Mouse (Mus musculus) forelimb bud, embryonic 11.5 days (tissue): ENCODE data around the gene Hhat.

ENCODE experiments used
- DNase-seq: peaks from one replicate; pipeline ENCODE4 v3.0.0-alpha.2; 2012; ENCODE audit warnings: low read depth, low spot score

The Hhat gene

DNA sequence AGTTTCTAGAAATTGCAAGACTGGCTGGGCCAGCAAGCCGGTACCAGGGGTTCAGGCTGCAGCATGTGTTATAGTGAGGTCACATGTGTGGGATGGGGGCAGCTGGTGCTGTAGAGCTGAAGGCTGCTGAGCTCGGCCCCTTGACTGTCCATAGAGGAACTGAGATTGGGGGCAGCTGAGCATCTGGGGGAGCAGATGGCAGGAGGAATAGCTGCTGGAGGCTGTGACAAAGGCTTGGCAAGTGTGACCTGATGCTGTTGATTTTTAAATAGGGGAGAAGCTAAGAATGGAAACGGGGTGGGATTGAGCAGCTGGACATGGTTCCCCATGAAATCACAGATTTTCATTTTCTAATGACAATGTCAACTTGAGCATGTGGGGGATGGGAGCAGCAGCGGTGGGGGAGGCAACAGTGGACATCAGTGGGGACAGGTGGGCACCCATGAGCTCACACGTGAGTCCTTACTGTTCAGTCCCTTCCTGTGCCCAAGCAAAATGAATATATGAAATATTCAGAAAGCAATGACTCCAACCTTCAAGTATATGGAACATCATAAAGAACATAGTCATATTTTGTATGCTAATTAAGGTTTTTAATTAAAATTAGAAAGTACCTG lies 212.9 kb downstream of the Hhat start:
- DNase-seq = no peak

DNA sequence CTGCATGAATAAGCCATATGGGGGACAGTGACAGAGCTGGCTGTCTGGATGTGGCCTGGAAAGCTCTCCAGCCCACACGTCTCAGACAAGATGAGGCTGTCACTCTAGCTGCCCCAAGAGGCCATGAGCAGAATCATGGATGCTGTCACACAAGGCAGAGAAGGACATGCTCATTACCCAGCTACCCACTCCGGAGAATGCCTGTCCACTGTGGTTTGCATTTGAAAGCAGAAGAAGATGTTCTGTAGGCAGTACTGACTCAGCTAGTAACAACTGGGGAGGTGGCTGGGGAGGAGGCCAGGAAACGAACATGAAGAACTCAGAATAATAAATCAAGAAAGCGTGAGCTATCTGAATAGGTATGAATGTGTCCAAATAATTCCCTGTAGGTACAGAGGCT lies 215.5 kb downstream of the Hhat start:
- no peak for DNase-seq

DNA sequence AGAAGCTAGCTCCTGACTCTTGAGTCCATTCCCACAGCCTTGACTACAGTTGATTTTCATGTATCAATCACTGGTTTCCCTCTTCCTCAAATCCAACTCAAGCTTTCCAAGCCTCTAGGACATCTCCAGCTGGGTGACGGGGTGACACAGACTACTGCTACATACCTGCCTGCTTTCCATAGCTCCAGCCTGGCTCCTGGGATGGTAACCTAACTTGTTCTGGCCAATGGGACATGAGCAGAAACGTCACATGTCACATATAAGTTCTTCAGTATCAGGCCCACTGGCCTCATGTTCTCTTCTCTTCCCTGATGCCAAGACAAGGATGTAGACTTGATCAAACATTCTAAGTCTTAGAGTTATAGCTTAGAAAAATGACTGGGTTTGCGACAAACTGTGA lies 220.5 kb downstream of the Hhat start:
- DNase-seq = no peak

DNA sequence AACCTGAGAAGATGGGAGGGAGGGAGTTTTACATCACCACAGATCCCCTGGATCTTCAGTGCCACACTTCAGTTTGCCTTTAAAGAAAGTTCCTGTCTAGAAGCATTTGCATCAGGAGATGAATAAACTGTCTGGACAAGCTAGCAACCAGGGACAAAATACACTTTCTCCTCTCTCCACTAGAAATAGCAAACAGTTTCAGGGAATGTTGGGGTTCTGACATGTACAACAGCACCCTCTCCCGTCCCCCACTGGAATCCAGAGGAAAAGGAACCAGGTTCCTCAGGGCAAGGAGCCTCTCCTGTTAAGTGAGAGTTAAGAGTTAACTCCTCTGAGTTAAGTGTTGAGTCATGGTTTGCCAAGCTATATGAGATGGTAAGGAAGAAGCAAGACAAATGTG lies 224.2 kb downstream of the Hhat start:
- DNase-seq = no peak

DNA sequence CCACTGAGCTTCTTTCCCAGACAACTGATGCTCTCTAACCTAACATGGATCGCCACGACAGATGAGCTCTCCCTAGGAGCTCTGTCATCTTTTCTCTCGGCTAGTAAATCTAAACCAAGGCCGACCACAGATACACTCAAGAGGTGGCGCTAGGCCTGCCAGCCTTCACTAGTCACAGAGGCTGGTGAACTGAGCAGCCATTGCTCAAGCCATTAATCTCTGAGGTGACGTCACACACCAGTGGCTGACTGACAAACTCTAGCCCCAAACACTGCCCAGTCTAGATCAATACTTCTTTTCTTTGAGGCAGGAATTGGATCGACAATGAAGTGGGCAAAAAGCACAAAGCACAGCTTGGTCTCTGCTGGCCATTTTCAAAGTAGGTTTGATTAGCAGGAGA lies 226.1 kb downstream of the Hhat start:
- no peak for DNase-seq

DNA sequence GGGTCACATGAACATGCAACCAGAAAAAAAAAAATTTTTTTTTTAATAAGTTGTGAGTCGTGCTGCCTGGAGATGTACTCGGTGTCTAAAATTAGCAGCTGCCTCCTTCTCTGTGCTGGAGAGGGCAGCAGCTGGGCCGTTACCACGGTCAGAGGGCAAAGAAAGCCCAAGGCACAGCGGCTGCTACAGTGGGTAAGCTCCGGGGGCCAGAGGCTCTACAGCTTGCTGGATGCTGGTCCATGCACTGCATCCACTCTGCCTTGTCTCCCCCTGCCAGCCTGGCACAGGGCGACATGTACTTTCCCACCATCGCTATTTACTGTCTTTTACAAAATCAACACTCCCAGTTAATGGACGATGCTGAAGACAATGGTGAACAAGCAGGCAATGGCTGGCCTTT lies 226.9 kb downstream of the Hhat start:
- no peak for DNase-seq

DNA sequence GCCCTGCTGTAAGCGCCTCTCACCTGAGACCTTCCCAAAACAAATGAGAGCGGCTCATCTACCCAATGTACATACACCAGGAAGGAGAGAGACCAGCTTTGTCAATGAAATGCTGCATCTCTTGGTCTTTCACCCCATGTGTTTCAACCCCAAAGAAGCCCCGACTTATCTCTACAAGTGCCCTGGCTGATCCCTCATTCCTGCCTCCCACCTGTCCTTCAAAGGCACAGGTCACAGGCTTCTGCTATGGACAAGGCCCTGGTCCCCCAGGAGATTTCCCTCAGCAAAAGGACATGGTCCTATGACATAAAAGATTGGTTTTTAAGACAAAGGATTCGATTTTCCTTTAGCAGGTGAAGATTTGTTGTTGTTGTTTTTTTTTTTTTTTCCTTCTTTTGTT lies 227.3 kb downstream of the Hhat start:
- no peak for DNase-seq

DNA sequence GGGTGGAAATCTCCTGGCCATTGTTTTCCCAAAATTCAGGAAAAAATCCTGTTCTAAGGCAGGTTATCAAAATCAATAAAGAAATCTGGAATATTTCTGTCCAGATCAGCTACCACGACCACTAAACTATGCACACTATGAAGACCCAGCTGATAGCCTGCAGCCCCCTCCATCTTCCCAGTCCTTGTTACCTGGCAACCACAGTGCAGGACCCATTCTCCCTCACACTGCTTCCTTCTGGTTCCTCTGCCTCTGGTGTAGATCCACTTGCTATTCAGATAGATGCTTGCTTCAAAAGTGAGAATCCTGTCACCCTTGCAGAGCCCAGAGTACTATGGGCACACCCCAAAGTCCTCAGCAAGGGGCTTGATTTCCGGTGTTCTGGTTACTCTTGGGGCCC lies 228.9 kb downstream of the Hhat start:
- DNase-seq = no peak

DNA sequence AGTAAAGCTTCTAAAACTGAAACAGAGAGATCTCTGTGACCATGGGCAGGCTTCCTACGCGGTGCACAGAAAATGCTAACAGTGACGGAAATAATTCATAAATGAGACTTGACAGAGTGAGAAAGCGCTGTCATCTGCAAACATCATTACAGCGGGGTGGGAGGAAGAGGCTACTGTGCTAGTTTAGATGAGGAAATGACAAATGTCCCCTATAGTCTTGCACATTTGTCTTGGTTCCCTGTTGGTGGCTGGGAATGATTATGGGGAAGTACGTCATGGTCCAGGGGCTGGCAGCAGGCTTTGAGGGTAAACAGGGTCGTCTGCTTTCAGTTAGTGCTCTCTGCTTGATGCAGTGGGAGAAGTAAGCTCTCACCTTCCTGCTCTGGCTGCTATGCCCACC lies 233.9 kb downstream of the Hhat start:
- peak; percentile 23 for DNase-seq

DNA sequence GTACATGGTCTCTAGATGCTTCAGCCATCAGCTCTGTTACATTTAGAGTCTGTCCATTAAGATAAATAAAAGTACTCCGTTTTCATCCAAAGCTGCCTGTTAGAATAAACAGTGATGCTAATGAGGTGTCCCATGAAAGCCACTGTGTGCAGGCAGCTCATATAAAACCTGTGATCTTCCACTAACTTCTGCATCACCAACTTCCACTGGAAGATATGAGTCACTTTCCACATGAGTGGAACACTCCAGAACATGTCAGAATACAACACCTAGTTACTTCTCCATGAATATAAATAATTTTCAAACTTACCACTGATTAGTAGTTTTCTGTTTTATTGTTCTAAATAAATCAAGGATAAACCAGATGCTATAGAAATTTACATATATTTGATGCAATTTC lies 234.6 kb downstream of the Hhat start:
- no peak for DNase-seq

DNA sequence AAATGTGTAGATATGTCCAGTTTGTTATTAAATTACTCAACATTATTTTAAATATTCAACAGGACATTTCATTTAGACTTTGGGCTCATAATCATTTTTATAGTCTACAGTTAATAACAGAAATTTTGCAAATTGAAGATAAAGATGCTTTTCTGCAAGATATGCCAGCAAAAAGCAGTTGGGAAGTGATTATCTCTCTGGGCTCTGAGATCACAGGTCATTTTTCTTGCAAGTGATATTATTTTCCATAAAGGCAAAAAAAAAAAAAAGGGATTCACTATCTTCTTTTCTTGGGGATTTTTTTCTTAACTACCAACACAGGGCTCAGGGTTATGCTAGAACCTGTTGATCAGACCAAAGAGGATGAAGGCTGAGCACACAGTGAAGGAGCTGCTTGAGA lies 238.0 kb downstream of the Hhat start:
- no peak for DNase-seq

DNA sequence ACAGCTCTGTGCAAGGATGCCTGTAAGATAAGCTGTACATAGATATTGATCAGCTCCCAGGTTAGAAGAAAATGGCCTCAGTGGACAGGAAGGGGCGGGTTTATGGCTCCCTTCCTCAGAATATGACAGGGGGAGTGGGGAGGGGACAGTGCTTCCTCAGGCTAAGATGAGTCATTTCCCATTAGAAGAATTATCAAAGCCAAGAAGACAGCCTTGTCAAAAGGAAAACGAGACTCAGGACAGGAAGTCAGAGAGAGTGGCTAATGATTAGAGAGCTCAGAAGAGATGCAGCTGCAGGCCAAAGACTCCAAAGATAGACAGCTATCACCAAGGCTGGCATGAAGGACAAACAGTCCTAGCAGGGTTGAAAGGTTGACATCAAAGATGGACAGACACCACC lies 238.8 kb downstream of the Hhat start:
- no peak for DNase-seq

DNA sequence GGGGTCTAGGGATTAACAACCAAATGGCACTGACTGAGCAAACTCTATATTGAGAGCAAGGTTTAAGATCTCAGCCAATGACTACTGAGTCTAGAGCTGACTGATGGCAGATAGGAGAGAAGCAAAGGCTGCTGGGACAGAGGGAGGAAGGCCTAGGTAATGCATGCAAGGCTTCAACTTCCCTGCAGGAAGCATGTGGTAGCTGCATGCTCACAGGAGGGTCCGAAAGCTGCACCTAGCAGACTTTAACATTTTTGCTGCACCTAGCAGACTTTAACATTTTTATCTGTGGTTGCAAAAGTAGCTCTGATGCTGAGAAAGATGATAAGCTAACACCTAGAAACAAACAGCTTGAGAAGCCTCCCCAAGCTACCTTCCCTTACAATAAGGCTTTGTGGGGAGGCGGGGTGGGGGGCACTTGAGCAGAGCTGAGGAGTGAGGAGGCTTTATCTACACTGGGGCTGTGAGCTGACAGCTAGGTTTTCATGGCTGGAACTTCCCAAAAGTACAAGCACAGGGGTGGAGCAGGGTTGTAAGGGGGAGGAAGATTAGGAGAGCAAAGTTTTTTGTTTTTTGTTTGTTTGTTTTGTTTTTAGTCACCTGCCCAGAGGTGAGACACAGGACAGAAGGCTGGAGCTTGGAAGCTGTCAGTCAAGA lies 239.4 kb downstream of the Hhat start:
- no peak for DNase-seq

DNA sequence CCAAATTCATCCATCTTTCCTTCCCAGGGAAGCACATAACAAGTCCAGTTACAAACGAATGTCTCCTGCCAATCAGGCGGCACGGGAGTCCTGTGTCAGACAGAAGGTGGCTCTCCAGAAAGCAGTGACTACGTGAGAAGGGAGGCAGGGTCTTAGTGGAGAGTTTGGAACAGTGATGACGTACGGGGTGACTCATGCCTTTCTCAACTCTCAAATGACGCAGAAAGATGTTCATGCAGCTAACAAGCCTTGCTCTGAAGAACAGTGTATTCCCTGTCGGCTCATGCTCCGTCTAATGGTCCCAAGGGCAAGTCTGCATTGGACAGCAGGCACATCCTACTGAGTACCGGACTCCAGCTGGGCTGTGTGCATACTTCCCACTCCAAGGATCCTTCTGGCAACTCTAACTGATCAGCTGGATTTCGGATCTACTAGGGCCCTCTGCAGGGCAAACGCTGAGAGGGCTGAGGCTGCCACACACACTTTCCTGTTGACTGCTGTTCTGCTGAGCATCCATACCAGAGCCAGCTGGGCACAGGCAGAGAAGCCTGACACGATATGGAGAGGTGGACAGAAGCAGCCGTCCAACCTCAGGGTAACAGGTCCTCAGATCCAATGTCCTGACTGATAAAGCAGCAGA lies 245.2 kb downstream of the Hhat start:
- no peak for DNase-seq

DNA sequence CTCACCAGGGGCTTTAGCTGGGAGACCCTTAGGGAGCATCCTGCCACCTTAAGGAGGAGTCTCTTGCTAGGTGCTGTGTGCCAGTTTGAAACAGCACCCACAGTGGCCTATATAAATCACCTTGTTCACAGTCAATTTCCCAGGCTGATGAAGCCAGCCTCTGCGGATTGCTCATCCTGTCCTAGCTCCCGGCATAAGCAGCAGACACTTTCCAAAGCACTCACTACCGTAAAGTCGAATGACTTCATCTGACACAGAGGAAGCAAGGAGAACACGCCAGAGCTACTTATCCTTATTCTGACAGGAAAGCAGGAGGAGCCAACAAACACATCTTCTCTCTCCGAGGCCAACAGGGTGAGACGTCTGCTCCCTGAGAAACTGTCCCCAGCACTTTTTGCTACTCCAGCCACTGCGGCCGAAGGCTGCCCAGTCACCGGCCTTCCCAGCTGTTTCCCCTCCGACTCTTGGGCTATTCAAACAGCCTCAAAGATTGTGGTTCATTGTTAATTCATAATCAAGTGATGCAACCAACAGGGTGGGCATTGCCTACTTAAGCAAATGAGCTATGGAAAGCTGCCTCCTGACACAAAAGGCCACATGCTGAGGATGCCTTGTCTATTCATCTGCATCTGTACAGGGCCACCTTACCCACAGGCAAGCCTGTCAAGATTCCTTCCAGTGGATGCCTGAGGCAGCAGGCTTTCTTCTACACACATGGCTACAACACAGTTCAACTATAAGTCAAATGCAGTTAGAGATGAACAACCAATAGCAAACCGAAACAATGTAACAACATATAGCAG lies 248.4 kb downstream of the Hhat start:
- no peak for DNase-seq

DNA sequence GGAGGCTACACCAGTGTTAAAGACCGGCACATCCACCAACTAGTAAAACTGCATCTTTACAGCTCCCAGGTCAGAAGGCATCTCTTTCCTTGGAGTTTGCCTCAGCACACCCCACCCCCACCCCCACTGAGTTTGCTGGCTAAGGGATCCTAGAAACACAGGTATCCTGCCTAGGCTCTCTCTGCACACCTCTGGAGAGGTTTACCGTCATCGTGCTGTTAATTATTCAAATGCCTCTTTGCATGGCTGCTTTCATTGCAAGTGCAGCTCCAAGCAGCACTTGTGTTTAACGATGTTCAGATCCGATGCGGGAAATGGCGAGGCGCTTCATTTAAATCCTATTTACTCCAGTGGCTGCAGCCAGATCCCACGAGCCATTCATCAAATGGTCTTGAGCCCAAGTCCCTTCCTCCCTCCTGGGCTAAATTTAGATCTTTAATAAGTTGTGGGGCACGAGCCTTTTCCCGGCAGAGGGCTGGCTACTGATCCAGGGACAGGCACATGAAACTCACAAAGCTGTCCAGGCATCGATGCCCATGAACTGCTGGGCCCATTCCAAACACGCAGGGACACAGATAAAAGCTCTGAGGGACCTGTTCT lies 250.1 kb downstream of the Hhat start:
- DNase-seq = peak; percentile 19

DNA sequence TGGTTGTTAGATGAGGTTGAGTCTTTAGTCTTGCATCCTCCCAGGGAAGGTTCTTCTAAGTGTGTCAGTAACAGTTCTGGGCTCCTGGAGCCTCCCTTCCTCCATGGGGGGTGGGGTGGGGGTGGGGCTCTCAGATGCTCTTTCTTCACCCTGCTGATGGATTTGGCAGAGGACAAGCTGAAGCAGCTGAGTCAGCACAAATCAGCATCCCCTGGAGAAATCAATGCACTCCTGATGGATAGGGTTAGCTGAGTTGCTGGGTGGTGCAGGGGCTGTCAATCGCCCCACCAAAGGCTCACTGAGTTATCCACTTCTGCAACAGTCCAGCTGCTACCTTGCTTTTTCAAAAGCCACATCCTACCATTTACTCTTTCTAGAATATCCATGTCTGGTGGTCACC lies 251.3 kb downstream of the Hhat start:
- DNase-seq = no peak

DNA sequence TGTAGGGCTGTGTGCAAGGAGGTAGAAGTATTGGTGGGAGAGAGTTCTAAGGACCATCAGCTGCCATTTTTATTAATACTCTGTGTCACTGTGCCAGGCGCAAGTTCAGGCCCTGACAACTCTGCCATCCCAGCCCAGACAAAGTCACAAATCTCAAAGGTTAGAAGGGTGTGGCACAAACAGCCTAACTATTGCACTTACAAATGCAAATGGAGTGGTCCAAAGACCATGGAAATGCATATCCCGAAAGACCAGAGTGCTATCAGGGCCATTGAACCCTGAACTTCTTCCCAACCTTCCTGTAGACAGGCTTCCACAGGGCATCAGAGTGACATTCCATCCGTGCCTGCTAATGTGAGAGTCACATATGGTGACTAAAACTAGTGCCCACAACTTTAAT lies 255.7 kb downstream of the Hhat start:
- no peak for DNase-seq

DNA sequence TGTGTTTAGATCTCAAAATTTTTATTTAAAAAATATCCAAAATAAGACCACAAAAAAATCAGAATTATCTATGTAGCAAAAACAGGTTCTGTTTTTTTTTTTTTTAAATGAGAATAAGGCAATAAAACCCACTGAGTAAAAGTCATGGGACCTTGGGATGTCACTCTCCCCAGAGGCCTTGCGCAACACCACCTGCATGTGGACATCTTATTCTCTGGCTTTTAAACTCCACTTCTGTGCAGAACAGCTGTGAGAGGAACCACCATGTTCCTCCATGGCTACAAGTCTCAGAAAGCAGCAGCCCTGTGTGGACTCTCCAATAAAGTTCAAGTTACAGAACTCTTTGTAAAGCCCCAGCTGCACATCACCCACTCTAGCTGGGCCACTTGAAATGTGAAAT lies 258.2 kb downstream of the Hhat start:
- no peak for DNase-seq

DNA sequence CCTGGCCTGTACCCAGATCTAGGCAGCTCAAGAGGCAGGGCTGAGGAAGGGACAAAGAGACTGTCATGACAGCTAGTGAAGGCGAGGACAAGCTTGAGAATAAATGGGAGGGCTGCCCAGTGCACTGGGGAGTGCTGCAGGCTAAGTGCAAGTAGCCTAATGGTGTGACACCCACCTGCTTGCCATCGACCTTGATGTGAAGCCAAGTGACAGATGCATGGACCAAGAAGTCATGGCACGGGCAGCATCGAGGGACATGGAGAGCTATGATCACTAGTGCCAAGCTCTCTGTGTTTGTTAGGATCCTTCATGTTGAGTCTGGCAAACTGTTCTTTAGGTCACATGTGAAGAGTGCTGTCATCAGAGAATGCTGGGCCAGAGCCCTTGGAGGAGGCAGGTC lies 267.4 kb downstream of the Hhat start:
- no peak for DNase-seq

DNA sequence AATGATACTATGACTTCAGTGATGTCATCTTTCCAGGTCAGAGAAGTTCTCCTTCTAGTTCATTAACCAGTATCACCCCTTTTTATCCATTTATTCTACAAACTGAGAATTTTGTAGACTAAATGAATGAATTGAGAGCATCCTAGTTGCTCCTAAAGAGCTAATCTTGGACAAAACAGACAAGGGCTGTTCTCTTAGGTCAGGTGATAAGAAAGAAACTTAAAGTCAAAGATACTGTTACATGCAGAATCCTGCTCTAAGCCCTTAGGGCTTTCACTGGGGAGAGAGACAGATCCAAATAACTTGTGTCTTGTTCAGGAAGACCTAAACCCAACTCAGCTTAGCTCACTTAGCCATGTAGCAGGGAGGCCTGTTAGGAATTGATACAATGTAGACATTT lies 268.2 kb downstream of the Hhat start:
- no peak for DNase-seq

DNA sequence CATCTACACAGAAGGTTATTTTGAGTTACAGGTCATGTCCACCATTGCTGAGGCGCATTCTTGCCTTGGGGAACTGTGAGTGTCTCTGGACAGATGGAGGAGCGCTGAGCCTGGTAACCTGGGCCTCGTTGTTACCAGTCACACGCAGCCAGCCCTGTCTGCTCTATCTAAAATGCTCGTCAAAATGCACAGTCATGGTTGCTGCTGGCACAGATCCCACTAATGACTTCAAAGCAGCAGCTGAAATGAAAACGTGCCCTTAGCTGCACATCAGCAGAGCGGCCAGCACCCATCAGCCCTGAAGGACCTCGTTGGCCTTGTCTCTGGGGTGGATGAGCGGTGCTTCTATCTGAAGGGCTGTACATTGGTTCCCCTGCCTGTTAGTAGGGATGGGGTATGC lies 269.0 kb downstream of the Hhat start:
- DNase-seq = no peak
